Mouse (Mus musculus) neural tube, embryonic 14.5 days (tissue): ENCODE measurements around the gene Ccdc88a. TPM values are rescaled to one million over a fixed set of nuclear protein-coding genes. Genes with fewer than 3 reads are reported as not detected.
A peak's percentile ranks its signal among the peaks of the same experiment; 100 is the strongest.

Experiments used
- ATAC-seq: fragments of 200-750 bp; cut with Nextera tagmentation; 2 replicates; pipeline ENCODE4 v1.8.0; 2017; ENCODE audit warnings: low read depth, mild to moderate bottlenecking, moderate TSS enrichment, moderate library complexity
- H3K27ac ChIP-seq: fragments of 300-500 bp; sonication (generic); 2 replicates; pipeline ENCODE4 v1.5.1; 2014; ENCODE audit warnings: low read depth, mild to moderate bottlenecking, control low read depth, low read length, moderate library complexity, mixed read lengths
- H3K27me3 ChIP-seq: fragments of 300-500 bp; sonication (generic); 2 replicates; pipeline ENCODE4 v1.6.1; 2014; ENCODE audit warnings: low read length; ENCODE audit not compliant: control insufficient read depth, insufficient read depth
- H3K36me3 ChIP-seq: fragments of 300-500 bp; sonication (generic); 2 replicates; pipeline ENCODE4 v1.6.1; 2014; ENCODE audit warnings: low read length, mixed read lengths; ENCODE audit not compliant: control insufficient read depth, insufficient read depth
- H3K4me1 ChIP-seq: fragments of 300-500 bp; sonication (generic); 2 replicates; pipeline ENCODE4 v1.6.1; 2014; ENCODE audit warnings: low read length; ENCODE audit not compliant: control insufficient read depth, insufficient read depth
- H3K4me2 ChIP-seq: fragments of 300-500 bp; sonication (generic); 2 replicates; pipeline ENCODE4 v1.6.1; 2014; ENCODE audit warnings: mild to moderate bottlenecking, low read depth, low read length, control low read depth
- H3K4me3 ChIP-seq: fragments of 300-500 bp; sonication (generic); 2 replicates; pipeline ENCODE4 v1.5.1; 2014; ENCODE audit warnings: low read depth, low read length, control low read depth, mixed read lengths
- H3K9ac ChIP-seq: fragments of 300-500 bp; sonication (generic); replicated peaks from 2 replicates; pipeline ENCODE4 v1.6.1; 2014; ENCODE audit warnings: low read depth, mild to moderate bottlenecking, control low read depth, low read length, mixed read lengths
- H3K9me3 ChIP-seq: fragments of 300-500 bp; sonication (generic); 2 replicates; pipeline ENCODE4 v1.6.1; 2016; ENCODE audit warnings: low read length; ENCODE audit not compliant: control insufficient read depth
- WGBS: fragments of 180-500 bp; shearing (Covaris S2); extraction: QIAGEN DNeasy Blood & Tissue Kit; methylation state at CpG from one replicate; pipeline ENCODE4 v1.1.7; 2014; 5-methylcytosine and 5-hydroxymethylcytosine counted together
- polyA plus RNA-seq: library from polyadenylated mRNA; unstranded; fragments of >200 nt; fragmentation: Nextera tagmentation; extraction: Ambion mirVana; gene quantifications from 2 replicates; pipeline ENCODE4 v1.2.1, GENCODE M21; 2014

Ccdc88a gene
- polyA plus RNA-seq, 1 experiment from 2014 or later: 75.1 TPM

GRCm38 (mm10) chr11:29400374-29400773 is 26.9 kb downstream of the Ccdc88a start:
- Histone ChIP-seq H3K27ac (no peak overlapping the region), H3K4me2 (no peak overlapping the region), H3K9me3 (no peaks in the 10 kb centered on the region), H3K4me1 (no peaks in the 10 kb centered on the region), H3K4me3 (no peak overlapping the region), H3K27me3 (no peaks in the 10 kb centered on the region), H3K9ac (no peak overlapping the region), H3K36me3 (no peaks in the 10 kb centered on the region)
- WGBS: 90% methylated on average over 2 of the region's 2 CpGs
- ATAC-seq: 0 out of 2 replicates have a peak, but pooled peaks have one; percentile 6

- H3K36me3 ChIP-seq: no peaks in the 10 kb centered on the region
- H3K27me3 ChIP-seq: no peaks in the 10 kb centered on the region
- no peak overlapping the region for H3K27ac ChIP-seq
- H3K4me1 ChIP-seq: no peaks in the 10 kb centered on the region
- H3K9ac ChIP-seq: no peak overlapping the region
- no peak overlapping the region for H3K4me2 ChIP-seq
- H3K4me3 ChIP-seq: no peak overlapping the region
- no peaks in the 10 kb centered on the region for H3K9me3 ChIP-seq
- ATAC-seq: no peak
Measured at GRCm38 (mm10) chr11:29406292-29406691, 32.8 kb downstream of the Ccdc88a start.

GRCm38 (mm10) chr11:29423496-29423895 is 50.0 kb downstream of the Ccdc88a start:
- no peak overlapping the region for H3K27ac ChIP-seq
- ATAC-seq: no peak
- no peaks in the 10 kb centered on the region for H3K4me1 ChIP-seq
- WGBS: 96% methylated on average over 3 of the region's 3 CpGs
- H3K27me3 ChIP-seq: no peaks in the 10 kb centered on the region
- no peak overlapping the region for H3K4me3 ChIP-seq
- no peak overlapping the region for H3K4me2 ChIP-seq
- H3K9me3 ChIP-seq: no peaks in the 10 kb centered on the region
- H3K36me3 ChIP-seq: no peaks in the 10 kb centered on the region
- no peak overlapping the region for H3K9ac ChIP-seq

- Histone ChIP-seq H3K9me3 (no peaks in the 10 kb centered on the region), H3K4me1 (no peaks in the 10 kb centered on the region), H3K36me3 (peaks cover 11% of the 10 kb centered on the region; the same call in 1 of the 2 replicates), H3K27me3 (no peaks in the 10 kb centered on the region), H3K4me3 (no peak overlapping the region), H3K4me2 (no peak overlapping the region), H3K27ac (no peak overlapping the region), H3K9ac (no peak overlapping the region)
- ATAC-seq: no peak
- WGBS: 81% methylated on average over 3 of the region's 3 CpGs
Measured at GRCm38 (mm10) chr11:29428774-29429173, 55.3 kb downstream of the Ccdc88a start.

GRCm38 (mm10) chr11:29431011-29431410 is 57.6 kb downstream of the Ccdc88a start:
- Histone ChIP-seq H3K9ac (no peak overlapping the region), H3K36me3 (peaks cover 11% of the 10 kb centered on the region; the same call in 1 of the 2 replicates), H3K27me3 (no peaks in the 10 kb centered on the region), H3K27ac (no peak overlapping the region), H3K4me2 (no peak overlapping the region), H3K9me3 (no peaks in the 10 kb centered on the region), H3K4me3 (no peak overlapping the region), H3K4me1 (no peaks in the 10 kb centered on the region)
- no peak for ATAC-seq
- WGBS: 97% methylated on average over 1 of the region's 1 CpGs

GRCm38 (mm10) chr11:29448741-29449140 is 75.3 kb downstream of the Ccdc88a start:
- no peaks in the 10 kb centered on the region for H3K9me3 ChIP-seq
- H3K4me3 ChIP-seq: no peak overlapping the region
- H3K4me2 ChIP-seq: no peak overlapping the region
- no peak overlapping the region for H3K9ac ChIP-seq
- H3K27ac ChIP-seq: no peak overlapping the region
- 0 out of 2 replicates have a peak, but pooled peaks cover 1% of the 10 kb centered on the region for H3K36me3 ChIP-seq
- H3K27me3 ChIP-seq: no peaks in the 10 kb centered on the region
- ATAC-seq: no peak
- WGBS: 95% methylated on average over 2 of the region's 2 CpGs
- H3K4me1 ChIP-seq: no peaks in the 10 kb centered on the region

- Histone ChIP-seq H3K9ac (no peak overlapping the region), H3K9me3 (no peaks in the 10 kb centered on the region), H3K27ac (no peak overlapping the region), H3K27me3 (no peaks in the 10 kb centered on the region), H3K4me3 (no peak overlapping the region), H3K4me1 (no peaks in the 10 kb centered on the region), H3K4me2 (no peak overlapping the region), H3K36me3 (peaks cover 22% of the 10 kb centered on the region)
- no peak for ATAC-seq
Measured at GRCm38 (mm10) chr11:29474676-29475075, 101.2 kb downstream of the Ccdc88a start.

- WGBS: 85% methylated on average over 1 of the region's 1 CpGs
- Histone ChIP-seq H3K27me3 (no peaks in the 10 kb centered on the region), H3K4me1 (no peaks in the 10 kb centered on the region), H3K9me3 (no peaks in the 10 kb centered on the region), H3K27ac (no peak overlapping the region), H3K4me3 (no peak overlapping the region), H3K9ac (no peak overlapping the region), H3K36me3 (peaks cover 17% of the 10 kb centered on the region), H3K4me2 (no peak overlapping the region)
- no peak for ATAC-seq
Measured at GRCm38 (mm10) chr11:29493135-29493534, 119.7 kb downstream of the Ccdc88a start.

GRCm38 (mm10) chr11:29496962-29497361 is 123.5 kb downstream of the Ccdc88a start:
- Histone ChIP-seq H3K4me3 (no peak overlapping the region), H3K4me1 (no peaks in the 10 kb centered on the region), H3K27me3 (no peaks in the 10 kb centered on the region), H3K4me2 (no peak overlapping the region), H3K27ac (no peak overlapping the region), H3K9me3 (no peaks in the 10 kb centered on the region), H3K36me3 (peaks cover 29% of the 10 kb centered on the region), H3K9ac (no peak overlapping the region)
- ATAC-seq: no peak
- WGBS: 90% methylated on average over 3 of the region's 3 CpGs
